Mouse (Mus musculus): Measurements from ENCODE around the gene Vps41. TPM values are rescaled to one million over a fixed set of nuclear protein-coding genes. Genes with fewer than 3 reads are reported as not detected.

The Vps41 gene
- polyA plus RNA-seq, 1 experiment from 2014 or later, result 51.5 TPM

DNA sequence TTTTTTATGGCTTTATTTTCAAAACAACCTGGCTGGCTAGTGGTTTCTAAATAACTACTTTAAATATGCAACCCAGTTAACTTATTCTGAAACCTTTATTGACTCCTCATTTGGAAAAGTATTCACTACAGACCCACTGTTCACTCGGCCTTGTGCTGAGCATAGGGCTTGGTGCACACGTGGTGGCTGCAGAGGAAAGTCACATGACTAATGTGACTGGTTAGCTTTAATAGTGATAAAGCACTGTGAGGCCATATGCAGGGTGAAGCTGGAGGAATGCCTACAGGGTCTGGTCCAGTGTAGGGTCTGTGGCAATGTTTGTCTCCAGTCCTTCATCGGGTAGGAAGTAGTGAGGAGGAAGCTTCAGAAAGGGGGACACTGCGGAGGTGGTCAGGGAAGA lies 134.1 kb downstream of the Vps41 start:
- Histone ChIP-seq H3K4me3 (replicated peaks; ENCODE audit: low read depth, low read length) (no peak overlapping the region), H3K4me1 (replicated peaks; ENCODE audit: insufficient read depth, low read length) (no peaks in the 10 kb centered on the region), H3K27ac (no peak overlapping the region), H3K4me2 (ENCODE audit: low read length) (no peak overlapping the region), H3K9ac (ENCODE audit: low read depth, low read length) (no peak overlapping the region), H3K27me3 (ENCODE audit: insufficient read depth, low read length) (no peaks in the 10 kb centered on the region), H3K9me3 (replicated peaks; ENCODE audit: low read length) (no peaks in the 10 kb centered on the region), H3K36me3 (ENCODE audit: insufficient read depth, low read length) (peaks cover 11% of the 10 kb centered on the region; the same call in 1 of the 2 replicates)
- ATAC-seq (replicated peaks; ENCODE audit: low FRiP score, low read depth) (peak; percentile 62; the same call in 1 of the 2 replicates), DNase-seq (ENCODE audit: low spot score) (no peak)
- no peak for TF ChIP-seq CTCF (IDR thresholded peaks at IDR 0.05; ENCODE audit: low read depth)
- WGBS, result 65% methylated on average over 4 of the region's 4 CpGs

DNA sequence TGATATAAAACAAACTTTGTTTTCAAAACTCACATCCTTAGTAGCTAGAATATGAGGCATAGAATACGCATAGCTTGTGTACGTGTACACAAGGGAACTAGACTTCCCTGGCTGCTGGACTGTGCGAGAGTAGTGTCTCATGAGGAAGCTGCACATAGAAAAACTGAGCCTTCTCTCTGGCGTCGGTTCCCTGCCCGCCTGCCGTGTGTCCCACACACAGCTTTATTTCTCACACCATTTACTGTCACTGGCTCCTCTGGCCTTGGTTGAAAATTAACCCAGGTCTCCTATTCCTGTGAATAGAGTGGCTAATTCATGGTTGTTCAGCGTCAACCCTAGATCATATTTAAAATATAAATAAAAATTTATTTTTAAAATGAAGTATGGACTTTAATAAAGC lies 135.6 kb downstream of the Vps41 start:
- no peak overlapping the region for H3K27ac ChIP-seq
- no peak overlapping the region for H3K4me2 ChIP-seq (ENCODE audit: low read length)
- H3K4me3 ChIP-seq (replicated peaks; ENCODE audit: low read depth, low read length), result no peak overlapping the region
- no peaks in the 10 kb centered on the region for H3K4me1 ChIP-seq (replicated peaks; ENCODE audit: insufficient read depth, low read length)
- H3K27me3 ChIP-seq (ENCODE audit: insufficient read depth, low read length), result no peaks in the 10 kb centered on the region
- TF ChIP-seq CTCF (IDR thresholded peaks at IDR 0.05; ENCODE audit: low read depth), result no peak
- no peak for ATAC-seq (replicated peaks; ENCODE audit: low FRiP score, low read depth)
- no peaks in the 10 kb centered on the region for H3K9me3 ChIP-seq (replicated peaks; ENCODE audit: low read length)
- no peak overlapping the region for H3K9ac ChIP-seq (ENCODE audit: low read depth, low read length)
- 66% methylated on average over 8 of the region's 8 CpGs for WGBS
- DNase-seq (ENCODE audit: low spot score), result no peak
- H3K36me3 ChIP-seq (ENCODE audit: insufficient read depth, low read length), result 0 out of 2 replicates have a peak, but pooled peaks cover 7% of the 10 kb centered on the region

DNA sequence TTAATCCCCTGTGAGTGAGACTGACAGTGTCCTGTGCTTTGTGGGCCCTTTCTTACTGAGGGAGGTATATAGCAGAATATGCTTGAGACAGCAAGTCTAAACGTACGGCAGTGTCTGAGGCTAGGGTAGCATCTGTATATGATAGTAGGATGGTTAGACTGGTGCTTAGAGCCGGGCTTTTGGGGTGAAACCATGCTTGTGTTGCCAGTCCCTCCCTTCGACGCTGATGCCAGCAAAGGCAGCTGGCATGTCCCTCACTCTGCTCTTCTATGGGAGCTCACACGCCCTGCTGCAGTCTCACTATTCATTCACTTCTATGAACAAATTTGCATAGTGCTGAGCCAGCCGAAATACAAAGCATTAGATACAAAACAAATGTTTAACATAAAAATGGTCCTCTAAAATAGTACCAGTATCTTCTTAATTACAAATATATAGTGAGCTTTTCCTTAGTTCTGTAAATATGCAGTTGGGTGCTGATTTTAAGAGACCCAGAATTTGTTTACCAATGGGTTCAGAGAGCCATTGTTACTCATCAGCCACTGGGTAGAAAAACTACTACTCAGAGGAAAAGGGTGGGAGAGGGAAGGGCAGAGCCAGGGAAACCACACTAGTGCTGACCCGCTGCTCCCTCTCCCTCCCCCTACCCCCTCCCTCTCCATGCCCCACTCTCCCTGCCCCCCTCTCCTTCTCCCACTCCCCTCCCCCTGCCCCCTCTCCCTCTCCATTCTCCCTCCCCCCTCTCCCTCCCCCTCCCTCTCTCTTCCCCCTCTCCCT lies 139.1 kb downstream of the Vps41 start:
- no peak for DNase-seq (ENCODE audit: low spot score)
- WGBS, result 81% methylated on average over 8 of the region's 8 CpGs
- no peak for TF ChIP-seq CTCF (IDR thresholded peaks at IDR 0.05; ENCODE audit: low read depth)

DNA sequence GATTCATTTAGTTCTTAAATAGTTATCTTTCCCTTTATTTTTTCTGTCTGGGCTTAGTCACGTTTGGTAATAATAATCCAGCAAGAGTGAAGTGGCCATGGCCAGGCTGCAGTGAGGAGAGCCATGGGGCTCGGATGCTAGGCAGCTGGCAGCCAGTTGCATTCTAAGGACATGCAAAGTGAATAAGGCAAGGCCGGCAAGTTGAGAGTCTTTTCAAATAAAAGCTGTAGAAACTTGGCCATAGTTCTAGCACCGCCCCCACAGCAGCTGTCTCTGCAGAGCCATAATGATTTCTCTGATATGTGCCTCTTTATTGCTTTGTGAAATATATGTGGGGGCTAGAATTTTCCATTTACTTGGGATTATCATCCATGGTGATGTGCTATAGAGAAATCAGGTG lies 141.1 kb downstream of the Vps41 start:
- H3K4me2 ChIP-seq (ENCODE audit: low read length), result no peak overlapping the region
- H3K9ac ChIP-seq (ENCODE audit: low read depth, low read length), result no peak overlapping the region
- H3K4me3 ChIP-seq (replicated peaks; ENCODE audit: low read depth, low read length), result no peak overlapping the region
- 0 out of 2 replicates have a peak, but pooled peaks cover 3% of the 10 kb centered on the region for H3K36me3 ChIP-seq (ENCODE audit: insufficient read depth, low read length)
- no peaks in the 10 kb centered on the region for H3K27me3 ChIP-seq (ENCODE audit: insufficient read depth, low read length)
- ATAC-seq (replicated peaks; ENCODE audit: low FRiP score, low read depth), result no peak
- no peaks in the 10 kb centered on the region for H3K4me1 ChIP-seq (replicated peaks; ENCODE audit: insufficient read depth, low read length)
- no peak overlapping the region for H3K27ac ChIP-seq
- no peak for TF ChIP-seq CTCF (IDR thresholded peaks at IDR 0.05; ENCODE audit: low read depth)
- no peaks in the 10 kb centered on the region for H3K9me3 ChIP-seq (replicated peaks; ENCODE audit: low read length)
- no peak for DNase-seq (ENCODE audit: low spot score)
- 85% methylated on average over 4 of the region's 4 CpGs for WGBS

More for the DNA sequence above, 139.1 kb downstream of the Vps41 start:
- Histone ChIP-seq H3K27me3 (ENCODE audit: insufficient read depth, low read length) (no peaks in the 10 kb centered on the region), H3K36me3 (ENCODE audit: insufficient read depth, low read length) (no peaks in the 10 kb centered on the region), H3K4me1 (replicated peaks; ENCODE audit: insufficient read depth, low read length) (no peaks in the 10 kb centered on the region), H3K9ac (ENCODE audit: low read depth, low read length) (no peak overlapping the region), H3K4me3 (replicated peaks; ENCODE audit: low read depth, low read length) (no peak overlapping the region), H3K9me3 (replicated peaks; ENCODE audit: low read length) (no peaks in the 10 kb centered on the region), H3K27ac (no peak overlapping the region), H3K4me2 (ENCODE audit: low read length) (no peak overlapping the region)
- ATAC-seq (replicated peaks; ENCODE audit: low FRiP score, low read depth), result no peak

DNA sequence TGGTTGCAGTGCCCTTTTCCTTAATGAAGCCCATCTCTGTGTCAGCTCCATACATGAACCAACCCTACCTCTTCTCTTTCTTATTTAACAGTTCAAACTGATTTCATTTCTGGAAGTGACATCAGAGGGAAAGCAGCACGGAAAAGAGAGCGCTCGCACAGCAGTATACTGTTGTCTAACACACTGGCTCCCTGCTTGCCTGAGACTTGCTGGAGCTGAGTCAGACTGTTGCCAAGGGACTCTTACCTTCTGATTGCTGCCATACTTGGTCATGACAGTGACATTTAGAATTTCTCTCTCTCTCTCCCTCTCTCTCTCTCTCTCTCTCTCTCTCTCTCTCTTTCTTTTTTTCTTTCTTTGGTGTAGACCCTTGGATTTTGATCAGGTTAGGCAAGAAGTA lies 142.3 kb downstream of the Vps41 start:
- DNase-seq (ENCODE audit: low spot score) (no peak), ATAC-seq (replicated peaks; ENCODE audit: low FRiP score, low read depth) (no peak)
- Histone ChIP-seq H3K4me2 (ENCODE audit: low read length) (no peak overlapping the region), H3K9ac (ENCODE audit: low read depth, low read length) (no peak overlapping the region), H3K27me3 (ENCODE audit: insufficient read depth, low read length) (no peaks in the 10 kb centered on the region), H3K9me3 (replicated peaks; ENCODE audit: low read length) (no peaks in the 10 kb centered on the region), H3K4me3 (replicated peaks; ENCODE audit: low read depth, low read length) (no peak overlapping the region), H3K36me3 (ENCODE audit: insufficient read depth, low read length) (peaks cover 10% of the 10 kb centered on the region; the same call in 1 of the 2 replicates), H3K4me1 (replicated peaks; ENCODE audit: insufficient read depth, low read length) (no peaks in the 10 kb centered on the region), H3K27ac (no peak overlapping the region)
- TF ChIP-seq CTCF (IDR thresholded peaks at IDR 0.05; ENCODE audit: low read depth), result no peak
- WGBS, result 89% methylated on average over 3 of the region's 3 CpGs

DNA sequence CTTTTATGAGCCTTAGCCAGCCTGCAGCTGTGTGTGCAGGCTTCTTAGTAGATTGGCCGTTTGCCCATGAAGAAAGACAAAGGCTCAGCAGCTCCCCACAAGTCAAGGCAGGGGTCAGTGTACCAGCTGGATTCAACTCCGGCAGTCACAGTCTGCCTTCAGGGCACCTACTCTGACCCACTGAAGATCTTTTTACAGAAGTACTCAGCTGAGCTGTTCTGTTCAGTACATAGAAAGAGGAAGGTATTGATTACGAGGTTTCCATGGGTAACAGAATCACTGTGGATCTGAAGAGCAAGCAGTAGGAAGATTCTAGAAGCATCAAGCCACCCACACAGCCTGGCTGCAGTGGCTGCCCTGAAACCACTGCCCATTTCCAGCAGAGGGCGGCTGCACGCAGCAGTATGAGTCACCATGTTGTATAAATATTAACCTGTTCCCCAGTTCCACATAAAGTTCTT lies 151.0 kb downstream of the Vps41 start:
- Histone ChIP-seq H3K4me3 (replicated peaks; ENCODE audit: low read depth, low read length) (no peak overlapping the region), H3K9ac (ENCODE audit: low read depth, low read length) (no peak overlapping the region), H3K27me3 (ENCODE audit: insufficient read depth, low read length) (no peaks in the 10 kb centered on the region), H3K4me2 (ENCODE audit: low read length) (no peak overlapping the region), H3K27ac (no peak overlapping the region), H3K36me3 (ENCODE audit: insufficient read depth, low read length) (peaks cover 6% of the 10 kb centered on the region; the same call in 1 of the 2 replicates), H3K4me1 (replicated peaks; ENCODE audit: insufficient read depth, low read length) (no peaks in the 10 kb centered on the region), H3K9me3 (replicated peaks; ENCODE audit: low read length) (no peaks in the 10 kb centered on the region)
- DNase-seq (ENCODE audit: low spot score) (peak; percentile 70), ATAC-seq (replicated peaks; ENCODE audit: low FRiP score, low read depth) (peak; percentile 91)
- TF ChIP-seq CTCF (IDR thresholded peaks at IDR 0.05; ENCODE audit: low read depth), result peak; percentile 77
- 35% methylated on average over 5 of the region's 5 CpGs for WGBS

Measured in kidney, postnatal 0 days (tissue).